Mouse (Mus musculus): Measurements from ENCODE around the gene Abca2. TPM values are rescaled to one million over a fixed set of nuclear protein-coding genes. Genes with fewer than 3 reads are reported as not detected.

The Abca2 gene
- polyA plus RNA-seq, 1 experiment from 2014 or later = 4.4 TPM

- H3K4me1 ChIP-seq = no peaks in the 10 kb centered on the region
- H3K36me3 ChIP-seq = no peaks in the 10 kb centered on the region
- no peak overlapping the region for H3K27ac ChIP-seq
- 86% methylated on average over 2 of the region's 2 CpGs for WGBS
- H3K4me3 ChIP-seq = no peak overlapping the region
- no peaks in the 10 kb centered on the region for H3K27me3 ChIP-seq (ENCODE audit: low read depth, poor library complexity, severe bottlenecking)
- no peak for DNase-seq (ENCODE audit: low spot score)
- no peaks in the 10 kb centered on the region for H3K9me3 ChIP-seq (replicated peaks)
Observed at GRCm38 (mm10) chr2:25472550-25472949, 44.0 kb downstream of the Abca2 start.

GRCm38 (mm10) chr2:25477541-25477940 lies 49.0 kb downstream of the Abca2 start:
- Histone ChIP-seq H3K27me3 (ENCODE audit: low read depth, poor library complexity, severe bottlenecking) (no peaks in the 10 kb centered on the region), H3K27ac (no peak overlapping the region), H3K9me3 (replicated peaks) (no peaks in the 10 kb centered on the region), H3K4me1 (no peaks in the 10 kb centered on the region), H3K36me3 (no peaks in the 10 kb centered on the region), H3K4me3 (no peak overlapping the region)
- no peak for DNase-seq (ENCODE audit: low spot score)
- 87% methylated on average over 8 of the region's 8 CpGs for WGBS

GRCm38 (mm10) chr2:25477967-25478675 lies 49.6 kb downstream of the Abca2 start:
- DNase-seq (ENCODE audit: low spot score) = no peak
- H3K9me3 ChIP-seq (replicated peaks) = no peaks in the 10 kb centered on the region
- H3K4me1 ChIP-seq = no peaks in the 10 kb centered on the region
- H3K4me3 ChIP-seq = no peak overlapping the region
- no peak overlapping the region for H3K27ac ChIP-seq
- WGBS = 88% methylated on average over 3 of the region's 3 CpGs
- no peaks in the 10 kb centered on the region for H3K27me3 ChIP-seq (ENCODE audit: low read depth, poor library complexity, severe bottlenecking)
- H3K36me3 ChIP-seq = no peaks in the 10 kb centered on the region

- Histone ChIP-seq H3K27me3 (ENCODE audit: low read depth, poor library complexity, severe bottlenecking) (no peaks in the 10 kb centered on the region), H3K36me3 (no peaks in the 10 kb centered on the region), H3K4me3 (no peak overlapping the region), H3K4me1 (0 out of 2 replicates have a peak, but pooled peaks cover under 1% of the 10 kb centered on the region), H3K9me3 (replicated peaks) (no peaks in the 10 kb centered on the region), H3K27ac (no peak overlapping the region)
- no peak for DNase-seq (ENCODE audit: low spot score)
- WGBS = 58% methylated on average over 10 of the region's 10 CpGs
Observed at GRCm38 (mm10) chr2:25479551-25480311, 51.2 kb downstream of the Abca2 start.

GRCm38 (mm10) chr2:25480541-25480940 lies 52.0 kb downstream of the Abca2 start:
- WGBS = 97% methylated on average over 1 of the region's 1 CpGs
- Histone ChIP-seq H3K36me3 (no peaks in the 10 kb centered on the region), H3K4me1 (0 out of 2 replicates have a peak, but pooled peaks cover 7% of the 10 kb centered on the region), H3K27me3 (ENCODE audit: low read depth, poor library complexity, severe bottlenecking) (no peaks in the 10 kb centered on the region), H3K9me3 (replicated peaks) (no peaks in the 10 kb centered on the region), H3K27ac (no peak overlapping the region), H3K4me3 (no peak overlapping the region)
- no peak for DNase-seq (ENCODE audit: low spot score)

GRCm38 (mm10) chr2:25482969-25483368 lies 54.5 kb downstream of the Abca2 start:
- DNase-seq (ENCODE audit: low spot score) = peak; percentile 47
- H3K9me3 ChIP-seq (replicated peaks) = no peaks in the 10 kb centered on the region
- no peak overlapping the region for H3K4me3 ChIP-seq
- no peaks in the 10 kb centered on the region for H3K36me3 ChIP-seq
- H3K27me3 ChIP-seq (ENCODE audit: low read depth, poor library complexity, severe bottlenecking) = no peaks in the 10 kb centered on the region
- H3K27ac ChIP-seq = no peak overlapping the region
- WGBS = 29% methylated on average over 7 of the region's 7 CpGs
- 0 out of 2 replicates have a peak, but pooled peaks cover 7% of the 10 kb centered on the region for H3K4me1 ChIP-seq

GRCm38 (mm10) chr2:25484901-25485647 lies 56.6 kb downstream of the Abca2 start:
- no peak for DNase-seq (ENCODE audit: low spot score)
- Histone ChIP-seq H3K9me3 (replicated peaks) (no peaks in the 10 kb centered on the region), H3K4me3 (no peak overlapping the region), H3K4me1 (0 out of 2 replicates have a peak, but pooled peaks cover 7% of the 10 kb centered on the region), H3K36me3 (no peaks in the 10 kb centered on the region), H3K27me3 (ENCODE audit: low read depth, poor library complexity, severe bottlenecking) (no peaks in the 10 kb centered on the region), H3K27ac (no peak overlapping the region)
- WGBS = 69% methylated on average over 11 of the region's 11 CpGs

GRCm38 (mm10) chr2:25487965-25488670 lies 59.6 kb downstream of the Abca2 start:
- H3K36me3 ChIP-seq = no peaks in the 10 kb centered on the region
- no peak for DNase-seq (ENCODE audit: low spot score)
- 0 out of 2 replicates have a peak, but pooled peaks cover 7% of the 10 kb centered on the region for H3K4me1 ChIP-seq
- no peaks in the 10 kb centered on the region for H3K27me3 ChIP-seq (ENCODE audit: low read depth, poor library complexity, severe bottlenecking)
- WGBS = 77% methylated on average over 6 of the region's 6 CpGs
- H3K27ac ChIP-seq = no peak overlapping the region
- no peaks in the 10 kb centered on the region for H3K9me3 ChIP-seq (replicated peaks)
- no peak overlapping the region for H3K4me3 ChIP-seq

GRCm38 (mm10) chr2:25488671-25489068 lies 60.2 kb downstream of the Abca2 start:
- no peaks in the 10 kb centered on the region for H3K9me3 ChIP-seq (replicated peaks)
- no peaks in the 10 kb centered on the region for H3K36me3 ChIP-seq
- 84% methylated on average over 7 of the region's 7 CpGs for WGBS
- no peaks in the 10 kb centered on the region for H3K27me3 ChIP-seq (ENCODE audit: low read depth, poor library complexity, severe bottlenecking)
- H3K27ac ChIP-seq = no peak overlapping the region
- H3K4me1 ChIP-seq = 0 out of 2 replicates have a peak, but pooled peaks cover 7% of the 10 kb centered on the region
- no peak overlapping the region for H3K4me3 ChIP-seq
- DNase-seq (ENCODE audit: low spot score) = no peak

GRCm38 (mm10) chr2:25492988-25493387 lies 64.5 kb downstream of the Abca2 start:
- H3K36me3 ChIP-seq = no peaks in the 10 kb centered on the region
- no peak for DNase-seq (ENCODE audit: low spot score)
- H3K27ac ChIP-seq = no peak overlapping the region
- H3K9me3 ChIP-seq (replicated peaks) = no peaks in the 10 kb centered on the region
- H3K4me1 ChIP-seq = peaks cover 8% of the 10 kb centered on the region
- 83% methylated on average over 5 of the region's 5 CpGs for WGBS
- H3K4me3 ChIP-seq = no peak overlapping the region
- no peaks in the 10 kb centered on the region for H3K27me3 ChIP-seq (ENCODE audit: low read depth, poor library complexity, severe bottlenecking)

- Histone ChIP-seq H3K4me3 (no peak within 1 kb of the TSS), H3K27me3 (ENCODE audit: low read depth, poor library complexity, severe bottlenecking) (no peaks in the 10 kb centered on the region), H3K27ac (no peak within 1 kb of the TSS), H3K36me3 (no peaks in the 10 kb centered on the region), H3K4me1 (peaks cover 11% of the 10 kb centered on the region), H3K9me3 (replicated peaks) (no peaks in the 10 kb centered on the region)
- DNase-seq (ENCODE audit: low spot score) = no peak
- WGBS = 93% methylated on average over 5 of the region's 5 CpGs
Observed at GRCm38 (mm10) chr2:25493476-25493961, 65.0 kb downstream of the Abca2 start, which contains the start of gene Lcn12. Lcn12 (minus strand) TSS chr2:25493911.

- 49% methylated on average over 4 of the region's 4 CpGs for WGBS
- DNase-seq (ENCODE audit: low spot score) = no peak
- no peaks in the 10 kb centered on the region for H3K36me3 ChIP-seq
- H3K9me3 ChIP-seq (replicated peaks) = no peaks in the 10 kb centered on the region
- H3K4me3 ChIP-seq = no peak overlapping the region
- no peak overlapping the region for H3K27ac ChIP-seq
- H3K4me1 ChIP-seq = peaks cover 26% of the 10 kb centered on the region
- no peaks in the 10 kb centered on the region for H3K27me3 ChIP-seq (ENCODE audit: low read depth, poor library complexity, severe bottlenecking)
Observed at GRCm38 (mm10) chr2:25496462-25496861, 68.0 kb downstream of the Abca2 start.
